Mouse (Mus musculus): ENCODE measurements around the gene Cic.

- no peak for TF ChIP-seq POLR2A (IDR thresholded peaks at IDR 0.05; ENCODE audit: borderline replicate concordance, low read depth, low read length)
- TF ChIP-seq CTCF (IDR thresholded peaks at IDR 0.05; ENCODE audit: low read depth, low read length) = no peak
Observed at GRCm38 (mm10) chr7:25248018-25248647, 19.4 kb upstream of the Cic start.

Measured in bone marrow macrophage, adult 2 months (primary cell).